Mouse (Mus musculus): ENCODE results near the gene Kctd14.
"Not testable (repeated sequence)": the region's sequence is repeated elsewhere in the genome, so short reads cannot be mapped to it uniquely, and the experiment has no call there.

Gene Kctd14

DNA sequence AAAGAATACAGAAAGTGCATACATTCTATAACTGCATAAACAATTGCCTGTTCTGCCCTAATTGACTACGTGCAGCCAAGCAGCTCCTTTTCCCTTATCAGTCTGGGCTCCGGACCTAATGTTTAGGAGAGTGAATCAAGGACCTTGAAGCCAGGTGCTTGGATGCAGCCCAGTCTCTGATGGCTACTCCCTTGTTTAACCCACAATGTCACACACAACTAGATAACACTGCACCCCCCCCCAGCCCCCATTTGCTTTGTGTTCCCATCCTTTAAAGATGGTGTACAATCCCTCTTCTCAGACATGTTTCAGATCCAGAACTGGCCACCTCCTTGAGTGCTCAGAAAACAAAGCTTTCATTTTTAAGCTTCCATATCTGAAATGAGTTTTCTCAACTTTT is at the start of gene Kctd14:
Gene Kctd14 (plus strand): TSS at position 301 of the 400 bp plus-strand sequence.
- DNase-seq (ENCODE audit: low read depth): not testable (repeated sequence)

DNA sequence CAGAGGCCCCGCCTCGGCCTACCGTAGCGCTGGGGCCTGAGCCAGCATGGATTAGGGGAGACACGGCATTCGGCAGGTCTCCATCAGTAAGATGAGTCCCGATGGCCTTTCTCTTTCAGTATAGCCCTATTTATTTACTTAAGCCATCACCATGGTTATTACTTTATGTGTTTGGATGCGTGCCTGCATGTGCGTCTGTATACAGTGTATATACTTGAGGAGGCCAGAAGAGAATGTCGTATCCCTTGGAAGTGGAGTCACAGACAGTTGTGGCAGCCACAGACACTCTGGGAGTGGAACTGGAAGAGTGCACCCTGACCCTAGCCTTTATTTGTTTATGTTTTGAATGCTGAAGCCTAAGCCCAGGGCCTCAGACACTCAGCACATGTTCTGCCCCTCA is 44.0 kb upstream of the Kctd14 start:
- no peak for DNase-seq (ENCODE audit: low read depth)

DNA sequence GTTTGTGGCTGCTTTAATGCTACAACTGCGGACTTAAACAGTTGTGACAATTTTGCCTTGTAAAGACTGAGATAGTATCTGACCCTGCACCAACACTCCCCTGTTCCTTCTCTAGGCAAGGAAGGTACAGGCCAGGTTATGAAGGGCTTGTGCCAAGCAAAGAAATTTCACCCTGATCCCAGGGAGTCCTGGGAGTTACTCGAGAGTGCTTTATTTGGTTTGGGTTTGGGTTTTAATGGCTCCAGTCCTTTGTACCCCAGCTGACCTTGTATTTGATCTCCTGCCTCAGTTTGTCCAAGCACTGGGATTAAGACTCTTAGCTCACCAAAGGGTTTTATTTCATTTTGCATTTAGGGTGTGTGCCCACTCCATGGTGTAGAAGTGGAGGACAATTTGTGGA is 40.0 kb upstream of the Kctd14 start:
- DNase-seq (ENCODE audit: low read depth): no peak

DNA sequence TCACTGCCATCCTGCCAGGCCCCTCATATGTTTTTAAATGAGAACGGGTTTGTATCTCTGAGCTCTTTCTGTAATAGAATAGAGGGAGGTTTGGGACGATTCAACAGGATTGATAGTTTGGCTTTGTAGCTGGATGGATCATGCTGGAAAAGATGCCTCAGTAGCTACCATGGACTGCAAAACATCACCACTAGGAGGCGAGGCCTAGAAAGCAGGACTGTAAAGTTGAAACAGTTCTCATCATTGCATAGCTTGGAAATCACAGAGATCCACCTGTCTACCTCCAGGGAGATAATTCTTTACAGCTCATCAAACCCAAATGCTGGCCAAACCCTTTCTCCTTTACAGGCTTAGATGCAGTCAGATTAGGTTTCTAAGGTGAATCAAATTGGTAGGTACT is 39.5 kb upstream of the Kctd14 start:
- DNase-seq (ENCODE audit: low read depth): peak; percentile 12

DNA sequence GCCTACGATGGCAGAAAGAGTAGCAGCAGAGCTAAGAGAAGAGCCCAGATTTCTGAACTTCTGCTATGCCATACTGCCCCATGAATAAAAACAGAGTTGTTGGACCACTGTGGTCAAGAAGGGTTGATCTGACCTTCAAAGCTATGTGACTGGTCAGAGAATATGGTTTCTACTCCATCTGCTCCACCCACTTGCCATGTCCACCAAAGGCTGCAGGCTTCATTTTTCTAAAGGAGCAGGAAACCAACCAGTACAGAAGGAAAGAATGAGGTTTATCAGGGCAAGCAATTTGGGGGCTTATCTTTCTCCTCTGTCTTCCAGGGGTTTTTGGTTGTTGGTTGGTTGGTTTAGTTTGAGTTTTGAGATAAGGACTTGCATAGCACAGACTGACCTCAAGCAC is 37.1 kb upstream of the Kctd14 start:
- no peak for DNase-seq (ENCODE audit: low read depth)

DNA sequence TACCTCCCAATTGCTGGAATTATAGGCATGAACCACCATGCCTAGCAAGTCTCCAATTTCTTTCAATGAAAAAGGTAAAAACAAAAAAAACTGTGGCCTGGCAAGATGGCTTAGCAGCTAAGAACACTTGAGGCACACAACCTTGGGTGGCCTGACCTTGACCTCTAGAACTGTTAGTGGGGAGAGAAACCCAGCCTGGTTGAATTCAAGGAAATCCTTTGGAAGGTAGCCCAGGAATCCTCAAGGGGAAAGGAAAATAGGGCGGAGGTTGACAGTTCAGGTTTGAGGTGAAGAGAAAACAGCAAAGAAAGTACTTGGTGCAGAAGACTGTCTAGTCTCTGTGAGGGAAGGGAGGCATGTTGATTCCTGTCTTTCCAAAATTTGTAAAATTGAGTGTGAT is 36.7 kb upstream of the Kctd14 start:
- no peak for DNase-seq (ENCODE audit: low read depth)

DNA sequence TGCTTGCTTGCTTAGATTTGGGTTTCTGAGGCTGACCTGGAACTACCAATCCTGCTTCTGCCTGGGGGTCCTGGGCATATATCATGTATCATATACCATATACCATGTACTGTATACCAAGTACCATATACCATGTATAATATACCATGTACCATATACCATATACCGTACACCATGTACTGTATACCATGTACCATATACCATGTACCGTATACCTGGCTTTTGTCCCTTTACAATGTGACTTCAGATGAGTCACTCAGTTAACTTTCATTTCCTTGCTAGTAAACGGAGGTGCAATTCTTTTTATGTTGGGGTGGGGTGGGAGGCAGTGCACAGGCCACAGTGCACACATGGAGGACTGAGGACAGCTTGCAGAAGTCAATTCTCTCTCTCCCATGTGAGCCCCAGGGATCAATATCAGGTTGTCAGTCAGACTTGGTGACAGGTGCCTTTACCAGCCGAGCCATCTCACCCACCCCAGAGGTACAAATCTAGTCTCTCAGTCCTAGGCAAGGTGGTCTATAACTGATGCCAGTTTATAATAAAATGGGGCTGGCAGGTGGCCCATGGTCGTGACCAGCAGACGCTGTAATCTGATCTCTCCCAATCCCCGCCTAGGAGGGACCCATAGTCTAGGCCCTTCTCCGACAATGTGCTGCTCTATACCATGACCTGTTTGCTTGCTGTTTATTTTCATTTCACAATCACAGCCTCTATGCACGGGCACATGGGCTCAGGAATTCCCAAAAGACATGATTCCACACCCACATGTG is 36.0 kb upstream of the Kctd14 start:
- no peak for DNase-seq (ENCODE audit: low read depth)

DNA sequence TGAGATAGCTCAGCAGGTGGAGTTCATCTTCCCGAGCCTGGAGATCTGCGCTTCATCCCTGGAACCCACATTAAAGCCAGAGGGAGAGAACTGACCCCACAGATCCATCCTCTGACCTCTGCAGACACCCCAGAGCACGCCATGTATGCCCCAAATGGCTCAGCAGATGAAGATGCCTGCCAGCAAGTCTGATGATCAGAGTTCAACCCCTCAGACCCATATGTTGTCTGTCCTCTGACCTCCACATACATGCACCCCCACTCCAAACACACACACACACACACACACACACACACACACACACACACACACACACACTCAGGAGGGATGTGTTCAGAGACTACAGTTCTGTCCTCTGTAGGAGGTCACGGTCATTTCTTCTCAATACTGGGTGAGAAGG is 34.6 kb upstream of the Kctd14 start:
- DNase-seq (ENCODE audit: low read depth): no peak

DNA sequence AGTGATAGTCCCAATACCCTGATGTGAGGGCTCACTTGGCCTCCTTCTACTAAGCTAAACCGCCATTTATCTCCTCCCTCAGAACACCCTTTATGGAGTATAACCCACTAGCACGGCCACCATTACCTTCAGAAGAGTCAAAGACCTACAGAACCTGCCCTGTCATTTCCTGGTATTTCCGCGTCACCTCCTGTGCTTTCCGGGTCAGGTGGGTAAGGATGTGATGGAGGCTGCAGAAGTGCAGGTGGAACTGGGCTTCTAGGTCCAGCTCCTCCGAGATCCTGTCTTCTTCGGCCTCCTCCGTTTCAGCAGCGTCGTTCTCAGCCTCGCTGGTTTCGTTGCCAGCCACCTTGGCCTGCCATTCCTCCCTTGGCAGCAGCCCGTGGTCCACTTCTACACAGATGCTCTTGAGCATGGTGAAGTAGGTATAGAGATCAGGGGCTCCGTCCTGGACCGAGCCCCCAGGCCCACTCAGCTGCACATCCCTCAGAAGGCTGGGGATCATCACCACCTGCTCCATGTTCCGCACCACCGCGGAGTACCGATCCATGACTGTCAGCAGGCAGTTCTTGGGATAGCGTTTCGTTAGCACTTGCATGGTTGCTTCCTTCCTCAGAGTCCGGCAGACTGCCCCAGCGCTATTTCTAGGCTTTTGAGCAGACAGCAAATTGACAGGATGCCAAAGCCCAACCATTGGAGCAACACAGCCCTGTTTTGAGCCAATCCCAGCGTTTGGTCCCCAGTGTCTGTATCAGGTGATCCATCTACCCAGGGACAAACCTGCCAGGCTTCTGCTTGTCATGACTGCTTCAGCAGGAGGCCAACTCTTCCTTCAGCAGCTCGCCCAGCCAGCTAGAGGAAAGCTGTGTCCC is 34.0 kb upstream of the Kctd14 start, which contains the start of gene Thrsp:
Gene Thrsp (minus strand): TSS at position 825 of the 872 bp plus-strand sequence.
- DNase-seq (ENCODE audit: low read depth): no peak

DNA sequence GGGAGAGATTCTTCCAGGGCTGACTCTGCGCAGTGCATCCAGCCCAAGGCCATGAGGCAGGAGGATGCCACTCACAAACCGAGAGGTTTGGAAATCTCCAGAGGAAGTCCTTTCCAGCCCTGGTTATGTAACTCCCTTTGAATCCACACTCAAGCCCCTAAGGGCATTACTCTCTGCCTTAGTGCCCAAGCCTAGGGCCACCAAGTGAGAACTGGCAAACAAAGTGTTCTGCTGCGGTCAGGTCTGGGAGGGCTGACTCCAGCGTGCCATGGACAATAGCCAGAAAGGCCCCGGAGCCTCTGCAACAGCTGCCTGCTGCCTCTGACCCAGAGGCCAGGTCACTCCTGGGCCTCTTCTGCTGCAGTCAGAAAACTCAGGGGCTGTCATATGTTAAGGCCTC is 32.4 kb upstream of the Kctd14 start:
- no peak for DNase-seq (ENCODE audit: low read depth)

DNA sequence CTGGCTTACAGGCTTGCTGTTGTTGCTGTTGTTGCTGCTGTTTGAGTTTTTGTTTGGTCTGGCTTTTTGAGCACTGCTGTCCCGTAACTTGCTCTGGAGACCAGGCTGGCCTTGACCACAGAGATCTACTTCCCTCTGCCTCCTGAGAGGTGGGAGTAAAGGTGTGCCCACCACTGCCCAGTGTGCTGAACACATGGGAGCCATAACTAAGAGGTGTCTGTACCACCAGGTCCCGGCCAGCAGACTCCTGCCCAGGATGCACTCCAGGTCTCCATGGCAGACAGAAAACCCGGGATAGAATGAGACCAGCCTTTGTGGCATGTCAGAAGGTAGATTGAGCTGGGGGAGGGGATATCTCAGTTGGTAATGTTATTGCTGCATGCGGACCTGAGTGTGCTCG is 32.0 kb upstream of the Kctd14 start:
- no peak for DNase-seq (ENCODE audit: low read depth)

DNA sequence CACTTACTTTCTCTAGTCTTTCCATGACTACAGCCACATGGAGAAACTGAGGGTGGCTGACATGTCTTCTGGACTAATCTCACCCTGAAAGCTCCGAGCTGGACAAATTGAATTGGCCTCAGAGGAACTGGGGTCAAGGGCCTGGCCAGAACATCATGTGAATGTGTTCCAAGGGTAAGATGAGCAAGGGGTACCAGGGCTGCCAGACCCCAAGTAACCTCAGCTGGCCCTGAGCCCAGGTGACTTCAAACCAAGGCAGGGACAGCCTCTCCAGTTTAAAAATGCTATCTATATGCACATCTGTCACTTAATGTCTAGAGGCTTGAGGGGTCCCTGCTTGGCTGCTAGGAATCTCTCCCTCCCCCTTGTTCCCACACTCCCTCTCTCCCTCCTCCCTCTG is 30.7 kb upstream of the Kctd14 start:
- no peak for DNase-seq (ENCODE audit: low read depth)

DNA sequence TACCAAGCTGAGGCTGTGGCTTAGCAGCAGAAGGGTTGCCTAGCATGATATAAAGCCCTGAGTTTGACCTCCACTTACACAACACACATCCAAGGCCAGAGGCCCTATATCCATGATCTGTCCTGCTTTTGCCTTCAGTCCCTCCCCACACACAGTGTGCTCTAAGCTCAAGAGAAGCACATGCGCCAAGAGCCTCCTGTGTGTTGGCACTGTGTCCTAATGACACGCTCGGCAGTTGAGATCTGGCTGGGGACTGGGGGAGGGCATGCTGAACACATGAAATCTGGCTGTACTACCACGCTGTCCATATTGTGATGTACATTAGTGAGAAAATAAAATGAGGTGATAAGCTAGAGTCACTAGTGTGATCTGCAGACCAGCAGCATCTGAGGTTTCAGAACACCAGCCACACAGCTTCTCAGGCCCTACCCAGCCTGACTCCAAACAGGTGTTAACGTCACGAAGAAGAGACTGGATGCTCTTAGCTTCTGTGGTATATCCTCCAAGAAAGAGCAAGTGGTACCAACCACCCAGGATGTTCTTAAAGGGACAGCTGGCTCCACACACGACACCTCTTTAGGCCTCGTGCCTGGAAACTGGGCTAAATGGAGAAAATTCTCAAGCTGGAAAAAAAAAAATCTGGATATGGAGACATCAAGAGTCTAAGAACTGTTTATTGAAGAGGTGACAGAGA is 30.0 kb upstream of the Kctd14 start:
- DNase-seq (ENCODE audit: low read depth): no peak

DNA sequence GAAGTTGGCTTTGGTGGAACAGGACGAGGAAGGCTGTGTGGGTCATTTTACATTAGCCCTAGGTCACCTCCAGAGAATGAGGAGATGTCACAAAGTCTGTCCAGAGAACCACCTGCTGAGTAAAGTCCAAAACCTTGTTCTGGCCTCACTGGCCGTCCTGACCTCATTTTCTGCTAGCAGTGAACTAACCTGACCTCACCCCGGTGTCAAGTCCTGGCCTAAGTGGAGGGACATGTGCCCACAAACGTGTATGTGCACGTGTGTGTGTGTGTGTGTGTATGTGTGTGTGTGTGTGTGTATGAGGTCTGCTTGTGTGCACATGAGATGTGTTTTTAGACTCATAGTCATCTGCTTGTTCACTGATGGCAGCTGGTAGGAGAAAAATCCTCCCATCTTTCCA is 27.4 kb upstream of the Kctd14 start:
- DNase-seq (ENCODE audit: low read depth): no peak

DNA sequence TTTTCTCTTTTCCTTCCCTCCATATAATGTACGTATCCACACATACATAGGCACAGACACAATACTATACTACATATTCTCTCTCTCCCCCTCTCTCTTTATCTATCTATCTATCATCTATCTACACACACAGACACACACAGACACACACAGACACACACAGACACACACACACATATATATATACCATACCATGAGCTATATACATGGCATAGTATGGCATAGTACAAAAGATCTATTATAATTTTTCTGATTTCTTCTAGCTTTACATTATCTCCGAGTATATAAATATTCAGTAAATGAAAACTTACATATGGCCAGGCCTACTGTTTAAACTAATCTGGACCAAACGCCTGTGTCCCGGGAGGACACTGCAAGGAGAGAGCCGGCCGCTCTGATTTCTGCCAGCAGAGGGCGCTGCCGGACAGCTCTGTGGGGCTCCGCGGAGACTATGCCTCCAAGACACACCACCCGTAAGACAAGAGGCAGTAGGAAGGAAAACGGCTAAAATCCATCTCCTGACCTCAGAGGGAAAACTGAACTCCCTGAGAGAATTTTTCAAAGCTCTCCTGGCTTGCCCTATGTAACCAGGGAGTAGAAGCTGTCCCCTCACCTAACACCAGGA is 26.4 kb upstream of the Kctd14 start:
- peak; percentile 85 for DNase-seq (ENCODE audit: low read depth)

DNA sequence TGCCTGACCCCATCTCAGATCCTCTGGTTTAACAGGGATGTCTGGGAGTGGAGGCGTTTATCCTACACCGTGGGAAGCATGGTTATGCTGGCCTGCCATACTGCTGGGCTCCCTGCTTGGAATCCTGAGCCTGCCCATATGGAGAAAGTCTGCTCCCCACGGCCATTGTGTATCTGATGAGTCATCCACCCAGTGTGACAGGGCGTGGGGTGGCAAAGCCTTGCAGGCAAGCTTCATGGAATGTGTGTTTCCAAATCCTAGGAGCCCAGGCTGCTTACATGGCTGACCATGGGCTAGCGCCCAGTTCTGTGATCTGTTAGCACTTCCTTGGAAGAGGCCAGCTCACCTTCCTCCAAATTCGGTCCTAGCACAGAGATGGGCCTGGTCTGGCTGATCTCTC is 24.6 kb upstream of the Kctd14 start:
- no peak for DNase-seq (ENCODE audit: low read depth)

DNA sequence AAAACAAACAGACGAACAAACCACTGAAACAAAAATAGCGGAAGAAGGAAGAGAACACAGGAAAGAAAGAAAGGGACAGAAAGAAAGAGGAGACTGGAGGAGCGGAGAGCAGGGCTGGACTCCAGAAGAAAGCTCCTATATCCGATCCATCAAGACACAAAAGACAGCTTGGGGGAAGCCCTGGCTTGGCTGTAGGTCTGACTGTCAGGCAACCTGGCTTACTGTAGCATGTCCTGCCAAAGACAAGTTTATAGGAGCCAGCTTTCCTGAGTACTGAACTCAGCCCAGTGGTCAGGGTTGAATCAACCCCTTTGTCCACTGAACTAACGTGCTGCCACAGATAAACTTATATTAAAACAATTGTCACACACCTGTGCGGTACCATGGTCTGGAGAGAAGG is 23.8 kb upstream of the Kctd14 start:
- no peak for DNase-seq (ENCODE audit: low read depth)

DNA sequence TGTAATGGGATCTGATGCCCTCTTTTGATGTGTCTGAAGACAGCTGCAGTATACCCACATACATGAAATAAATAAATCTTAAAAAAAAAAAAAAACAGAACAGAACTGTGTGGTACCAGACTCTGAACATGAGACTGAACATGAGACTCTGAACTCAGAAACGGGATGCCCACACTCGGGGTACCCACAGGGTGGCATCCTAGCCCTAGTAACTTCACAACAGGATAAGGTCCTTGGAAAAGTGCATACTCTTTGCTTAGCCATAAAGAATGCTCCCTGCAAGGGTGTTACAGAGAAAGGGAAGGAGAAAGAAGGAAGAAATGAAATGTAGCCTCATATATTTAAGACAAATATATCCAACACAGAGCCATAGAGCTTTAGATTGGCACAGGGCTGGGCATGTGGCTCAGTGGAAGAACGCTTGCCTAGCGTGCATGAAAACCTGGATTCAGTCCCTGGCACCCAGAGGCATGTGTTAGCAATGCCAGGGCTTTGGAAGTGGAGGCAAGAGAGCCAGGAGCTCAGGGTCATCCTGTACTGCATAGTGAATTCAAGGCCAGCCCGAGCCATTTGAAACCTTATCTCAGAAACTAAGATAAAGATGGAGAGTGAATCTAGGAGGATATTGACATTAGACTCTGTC is 23.2 kb upstream of the Kctd14 start:
- DNase-seq (ENCODE audit: low read depth): no peak

DNA sequence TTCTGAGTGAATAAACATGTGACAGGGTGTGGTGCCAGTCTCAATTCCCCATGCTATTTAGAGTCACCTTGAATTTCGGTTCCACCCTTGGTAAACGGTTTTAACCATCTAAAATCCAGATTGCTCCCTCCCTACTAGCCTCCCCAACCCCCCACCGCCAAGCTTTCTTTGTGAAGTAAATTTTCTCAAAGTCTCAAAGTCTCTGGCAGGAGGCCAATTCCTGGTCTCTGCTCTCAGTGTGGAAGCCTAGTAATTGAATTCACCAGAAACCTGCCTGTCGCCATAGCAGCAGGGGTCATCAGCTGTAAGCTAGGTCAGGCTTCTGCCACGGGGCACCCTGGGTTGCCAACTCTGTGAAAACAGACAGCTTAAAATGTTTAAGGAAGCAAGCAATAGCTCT is 21.4 kb upstream of the Kctd14 start:
- DNase-seq (ENCODE audit: low read depth): no peak

DNA sequence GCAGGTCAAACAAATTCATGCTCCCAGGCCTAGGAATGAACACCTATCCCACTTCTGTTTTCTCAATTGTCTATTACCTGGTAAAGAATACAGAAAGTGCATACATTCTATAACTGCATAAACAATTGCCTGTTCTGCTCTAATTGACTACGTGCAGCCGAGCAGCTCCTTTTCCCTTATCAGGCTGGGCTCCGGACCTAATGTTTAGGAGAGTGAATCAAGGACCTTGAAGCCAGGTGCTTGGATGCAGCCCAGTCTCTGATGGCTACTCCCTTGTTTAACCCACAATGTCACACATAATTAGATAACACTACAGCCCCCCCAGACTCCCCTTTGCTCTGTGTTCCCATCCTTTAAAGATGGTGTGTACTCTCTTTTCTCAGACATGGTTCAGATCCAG is 17.6 kb upstream of the Kctd14 start:
- DNase-seq (ENCODE audit: low read depth): not testable (repeated sequence)

DNA sequence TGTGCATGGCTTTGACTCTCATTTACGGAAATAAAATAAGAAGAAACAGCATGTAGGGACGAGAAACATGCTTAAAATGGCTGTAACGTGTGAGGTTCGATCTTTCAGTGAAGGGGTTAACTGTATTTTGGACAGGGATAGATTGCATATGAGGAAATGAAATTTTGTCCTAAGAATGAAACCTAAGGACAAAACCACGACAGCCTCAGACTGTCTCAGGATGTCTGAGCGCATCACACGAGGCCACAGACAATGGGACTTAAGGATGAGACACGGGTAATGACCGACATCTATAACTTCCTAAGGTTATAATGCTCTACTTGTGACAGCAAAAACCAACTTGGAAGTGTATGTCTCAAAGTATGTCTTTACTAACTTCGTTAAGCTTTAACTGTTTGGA is 16.6 kb upstream of the Kctd14 start:
- DNase-seq (ENCODE audit: low read depth): no peak

DNA sequence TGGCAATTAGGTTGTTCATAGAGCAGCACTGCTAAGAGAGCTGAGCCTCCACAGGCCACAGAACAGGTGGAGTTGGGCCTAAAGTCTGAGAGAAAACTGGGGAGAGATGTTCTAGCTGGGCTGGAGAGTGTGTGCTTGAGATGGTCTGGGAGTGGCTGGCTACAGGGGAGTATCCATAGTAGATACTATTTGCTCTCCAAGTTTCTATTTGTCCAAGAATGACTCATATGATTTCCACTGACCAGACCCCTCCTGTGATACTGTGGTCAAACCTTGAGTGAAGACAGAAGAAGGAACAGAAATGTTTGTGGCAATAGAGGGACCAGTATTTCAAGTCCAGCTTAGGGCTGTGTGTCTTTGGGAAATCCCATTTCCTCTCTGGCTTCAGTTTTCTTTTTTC is 12.1 kb upstream of the Kctd14 start:
- DNase-seq (ENCODE audit: low read depth): no peak
